9 mouse cellular contexts compared by ENCODE assay signal in genomic region chr12:75352410-75352809, GRCm38 (mm10). TPM values are rescaled to one million over a fixed set of nuclear protein-coding genes. Genes with fewer than 3 reads are reported as not detected.
A peak's percentile ranks its signal among the peaks of the same experiment; 100 is the strongest.
DNase-seq lines count a peak whose midpoint lies in the region; ATAC-seq lines count a peak whose summit lies in the region.
"Had no signal": no experiment of that assay in that cellular context is flagged by ENCODE, and none has a peak within 500 bp of the region (broad histone marks: within the 10 kb centered on the region; RNA-seq: fewer than 3 reads in every experiment).

No protein-coding gene starts in this region.

- H3K27ac ChIP-seq in hindbrain, embryonic 16.5 days (ENCODE audit: low read depth, low read length), result no peak overlapping the region
- no peak overlapping the region for H3K27ac ChIP-seq in hindbrain, embryonic 14.5 days

- no peak for DNase-seq in hindbrain, embryonic 14.5 days (ENCODE audit: low spot score)
- peak; percentile 56 for DNase-seq in heart, adult 8-10 months (ENCODE audit: low spot score)
- DNase-seq in kidney, postnatal 10 days, result peak; percentile 71
- DNase-seq in ovary, postnatal 36 days (ENCODE audit: low spot score), result peak; percentile 54
- DNase-seq in frontal cortex, postnatal 10 days (ENCODE audit: low spot score in 2 of 2), result no peak

- no peaks in the 10 kb centered on the region; the same call in 1 of the 2 replicates for H3K4me1 ChIP-seq in hindbrain, embryonic 16.5 days (ENCODE audit: control insufficient read depth, insufficient read depth, low read depth, low read length)
- H3K4me1 ChIP-seq in hindbrain, embryonic 14.5 days (replicated peaks; ENCODE audit: control insufficient read depth, insufficient read depth, low read length), result no peaks in the 10 kb centered on the region

- no peak overlapping the region for H3K4me3 ChIP-seq in hindbrain, embryonic 16.5 days (ENCODE audit: low read length)
- no peak overlapping the region for H3K4me3 ChIP-seq in hindbrain, embryonic 14.5 days (replicated peaks; ENCODE audit: low read length)

- 45% methylated on average over 6 of the region's 6 CpGs for WGBS in hindbrain, embryonic 16.5 days
- WGBS in hindbrain, embryonic 14.5 days, result 59% methylated on average over 6 of the region's 6 CpGs

- H3K4me2 ChIP-seq in hindbrain, embryonic 16.5 days (ENCODE audit: low read length), result no peak overlapping the region
- no peak overlapping the region for H3K4me2 ChIP-seq in hindbrain, embryonic 14.5 days (replicated peaks)

- H3K9me3 ChIP-seq in hindbrain, embryonic 16.5 days (ENCODE audit: control insufficient read depth, low read length), result no peaks in the 10 kb centered on the region
- H3K9me3 ChIP-seq in hindbrain, embryonic 14.5 days (ENCODE audit: control insufficient read depth, low read length), result no peaks in the 10 kb centered on the region
- H3K9me3 ChIP-seq: G1E had no signal

- H3K36me3 ChIP-seq in hindbrain, embryonic 16.5 days (ENCODE audit: control insufficient read depth, insufficient read depth, low read length), result no peaks in the 10 kb centered on the region
- no peaks in the 10 kb centered on the region for H3K36me3 ChIP-seq in hindbrain, embryonic 14.5 days (replicated peaks; ENCODE audit: control insufficient read depth, insufficient read depth)
- H3K36me3 ChIP-seq: G1E had no signal

- no peaks in the 10 kb centered on the region for H3K27me3 ChIP-seq in hindbrain, embryonic 16.5 days (replicated peaks; ENCODE audit: control insufficient read depth, insufficient read depth, low read length)
- no peaks in the 10 kb centered on the region for H3K27me3 ChIP-seq in hindbrain, embryonic 14.5 days (ENCODE audit: control insufficient read depth, insufficient read depth, low read length)

- ATAC-seq in hindbrain, embryonic 16.5 days, result 0 out of 2 replicates have a peak, but pooled peaks have one; percentile 27
- no peak for ATAC-seq in hindbrain, embryonic 14.5 days (ENCODE audit: low FRiP score)
- no peak for ATAC-seq in monocyte, adult 5-6 weeks (replicated peaks; ENCODE audit: insufficient number of reproducible peaks, low FRiP score, low TSS enrichment, poor library complexity, severe bottlenecking)
- no peak for ATAC-seq in megakaryocyte, adult 5-6 weeks (ENCODE audit: poor library complexity, severe bottlenecking)

- H3K9ac ChIP-seq in hindbrain, embryonic 16.5 days (ENCODE audit: low read depth, low read length), result no peak overlapping the region
- H3K9ac ChIP-seq in hindbrain, embryonic 14.5 days, result no peak overlapping the region

RNA-seq across cellular contexts. Expression of gene Rhoj, which starts 44.3 kb away (rescaled TPM):
- polyA plus RNA-seq in hindbrain, embryonic 16.5 days (2015; fragmentation: Nextera tagmentation; extraction: Ambion mirVana), result 20.8 and 24.3 TPM in 2 replicates
- 24.0 and 28.3 TPM in 2 replicates for polyA plus RNA-seq in hindbrain, embryonic 14.5 days (2014; fragmentation: Nextera tagmentation; extraction: Ambion mirVana)
- 10 to 100 TPM; 21.1 to 29.9 (median 25.7) TPM for total RNA-seq in heart, adult 8-10 months (2022)
- total RNA-seq in monocyte, adult 5-6 weeks (2017), result 0.21 to 3.9 TPM (median 0.29 TPM) in 3 replicates
- total RNA-seq in megakaryocyte, adult 5-6 weeks (2015), result not detected in 2 replicates
- total RNA-seq in megakaryocyte, adult 5-6 weeks (2017), result 0.18 TPM in 1 of 2 replicates, not detected in the other
- polyA plus RNA-seq: G1E had no signal

Comparison
In these comparisons a context has a peak if more than half of its experiments do, and no peak if none do; other contexts are left out.
1. DNase-seq: peak in heart, adult 8-10 months (single experiment), kidney, postnatal 10 days (single experiment) and ovary, postnatal 36 days (single experiment); none in hindbrain, embryonic 14.5 days (single experiment) and frontal cortex, postnatal 10 days (0 of 2).